Mouse (Mus musculus) adrenal gland, postnatal 4 days (tissue): Measurements from ENCODE around the gene Slc8a1. TPM values are rescaled to one million over a fixed set of nuclear protein-coding genes. Genes with fewer than 3 reads are reported as not detected.

Source experiments
- DNase-seq, 2 experiments: peaks; one replicate each; pipeline ENCODE4 v3.0.0; 2021 to 2022; ENCODE audit warnings: low spot score in 2 of 2, mixed read lengths in 2 of 2
- long read RNA-seq, 2 experiments: library from polyadenylated mRNA; stranded (forward); transcript quantifications; one replicate each; pipeline ENCODE4 v2.0.0; 2021
- total RNA-seq, 2 experiments: library from RNA; stranded (reverse); gene quantifications; 2 replicates each; pipeline ENCODE4 v1.2.3; 2021

The Slc8a1 gene
- 10 to 100 TPM; 36.4 to 50.1 TPM for total RNA-seq
- long read RNA-seq, experiment 1, partial matches to known transcripts, result 0 of 1 reads
- long read RNA-seq, experiment 1, other reads (novel, unspliced or antisense), result 1 of 1 reads
- long read RNA-seq, experiment 2, partial matches to known transcripts, result 0 of 3 reads
- long read RNA-seq, experiment 2, other reads (novel, unspliced or antisense), result 3 of 3 reads

DNA sequence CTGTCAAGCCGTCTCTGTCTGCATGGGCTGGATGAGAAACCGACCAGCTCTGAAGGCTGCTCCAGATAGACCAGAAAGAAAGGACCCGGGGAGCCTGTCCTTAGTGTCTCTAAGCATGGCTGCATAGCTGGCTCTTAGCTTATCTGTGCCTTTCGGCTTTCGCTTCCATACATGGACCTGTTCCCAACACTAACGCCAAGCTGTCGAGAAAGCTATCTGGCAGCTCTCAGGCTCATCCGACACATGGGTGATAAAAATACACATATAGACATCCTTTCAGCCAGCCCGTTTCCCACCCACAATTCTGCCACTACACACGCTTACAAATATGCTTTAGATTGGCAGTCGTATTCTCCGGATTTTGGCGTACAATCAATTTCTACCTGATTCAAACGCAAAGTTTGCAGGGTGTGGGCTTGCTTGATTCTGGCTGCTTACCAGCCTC, at the start of gene Slc8a1:
Gene Slc8a1, minus strand, starts transcription at position 67 of the 445 bp plus-strand sequence.
- DNase-seq, result no peak

DNA sequence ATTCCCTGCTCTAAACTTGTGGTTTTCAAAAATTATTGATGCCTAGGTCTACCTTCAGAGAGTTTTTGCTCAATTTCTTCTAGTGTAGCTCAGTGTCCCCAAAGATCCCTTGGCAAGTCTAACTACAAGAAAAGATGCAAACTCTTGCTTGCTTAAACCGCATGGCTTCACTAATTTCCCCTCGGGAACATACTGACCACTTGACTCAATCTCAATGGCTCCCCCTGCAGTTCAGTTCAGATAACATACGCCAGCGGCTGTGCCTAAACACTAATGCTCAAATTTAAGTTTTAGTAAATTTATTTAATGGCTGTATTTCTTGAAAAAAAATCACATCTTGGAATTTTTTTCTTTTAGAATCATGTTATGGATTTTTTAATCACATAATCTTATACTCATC, 49.2 kb upstream of the Slc8a1 start:
- DNase-seq, result peak in 1 of 2 experiments; percentile 10

- no peak for DNase-seq
Observed at GRCm38 (mm10) chr17:81782326-81782725, 44.1 kb upstream of the Slc8a1 start.

DNA sequence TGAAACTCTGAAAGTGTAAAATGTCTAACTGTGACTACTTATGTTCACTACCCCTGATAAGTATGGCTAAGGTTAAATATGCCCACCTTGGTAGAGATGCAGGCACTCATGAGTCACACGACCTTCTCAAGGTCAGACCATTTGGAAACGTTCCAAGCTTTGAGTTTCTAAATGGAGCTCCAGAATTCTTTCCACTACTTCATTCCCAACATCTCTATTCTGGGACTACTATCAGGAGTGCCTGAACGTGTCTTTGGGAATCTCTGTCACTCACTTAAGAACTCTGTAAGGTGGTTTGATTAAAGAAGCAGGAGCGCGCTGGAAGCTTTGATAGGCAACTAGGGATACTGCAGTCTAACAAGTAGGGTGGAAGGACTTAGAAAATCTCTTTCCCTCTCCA, 43.3 kb upstream of the Slc8a1 start:
- DNase-seq, result no peak

GRCm38 (mm10) chr17:81779883-81780282, 41.7 kb upstream of the Slc8a1 start:
- DNase-seq, result no peak

DNA sequence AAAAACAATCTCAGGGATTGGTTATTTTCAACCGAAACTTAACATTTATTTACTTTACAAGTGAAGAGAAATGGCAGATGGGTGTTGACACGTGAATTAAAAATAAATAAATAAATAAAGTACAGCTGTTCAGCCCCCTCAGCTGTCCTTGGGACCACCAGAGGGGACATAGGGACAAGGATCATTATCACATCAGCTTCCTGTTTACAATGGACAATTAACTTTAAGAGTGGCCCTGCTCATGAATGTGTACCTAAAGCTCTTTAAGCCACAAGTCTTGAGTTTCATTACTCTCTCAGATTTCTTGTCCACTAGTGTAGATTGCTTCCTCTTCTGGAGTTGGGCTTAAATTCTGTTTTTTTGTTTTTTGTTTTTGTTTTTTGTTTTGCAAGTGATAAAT, 12.5 kb upstream of the Slc8a1 start:
- no peak for DNase-seq

- DNase-seq, result no peak
Observed at GRCm38 (mm10) chr17:81743034-81743433, 4.9 kb upstream of the Slc8a1 start.

GRCm38 (mm10) chr17:81740576-81740975, 2.4 kb upstream of the Slc8a1 start:
- no peak for DNase-seq

DNA sequence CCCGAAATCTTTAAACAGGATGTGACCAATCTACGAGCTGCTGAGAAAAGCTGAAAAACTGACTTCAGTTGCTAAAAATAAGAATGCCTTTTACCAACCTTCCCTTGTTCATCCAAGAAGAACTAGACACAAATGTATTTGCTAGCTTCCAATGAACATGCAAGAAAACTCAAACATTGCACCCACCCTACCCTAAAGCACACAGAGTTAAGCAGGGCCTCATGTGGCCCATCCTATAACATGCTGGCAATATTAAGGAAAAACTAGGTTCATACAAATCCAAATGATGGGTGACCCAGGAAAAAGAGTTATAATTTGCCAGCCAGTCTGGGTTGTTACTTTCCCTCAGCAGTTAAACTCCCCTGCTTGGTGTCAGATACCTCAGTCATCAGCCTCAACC, 398 bp downstream of the Slc8a1 start:
- no peak for DNase-seq

DNA sequence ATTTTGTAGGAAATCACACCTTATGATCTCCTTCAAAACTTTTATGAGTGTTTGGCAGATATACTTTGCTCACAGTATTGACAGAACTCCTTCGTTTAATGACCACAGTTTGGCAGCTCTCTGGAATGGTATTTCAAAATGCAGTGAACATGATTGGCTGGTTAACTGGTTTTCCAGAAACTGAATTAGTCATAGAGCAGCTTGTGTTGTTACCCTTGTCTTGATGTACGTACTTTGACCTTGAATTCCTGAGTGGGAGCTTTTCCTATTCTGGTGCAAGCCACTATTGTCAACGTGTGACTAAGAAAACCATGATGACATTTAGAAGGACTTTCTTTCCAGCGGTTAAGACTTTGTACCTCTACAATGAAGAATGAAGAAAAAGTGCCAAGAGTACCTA, 868 bp downstream of the Slc8a1 start:
- no peak for DNase-seq

DNA sequence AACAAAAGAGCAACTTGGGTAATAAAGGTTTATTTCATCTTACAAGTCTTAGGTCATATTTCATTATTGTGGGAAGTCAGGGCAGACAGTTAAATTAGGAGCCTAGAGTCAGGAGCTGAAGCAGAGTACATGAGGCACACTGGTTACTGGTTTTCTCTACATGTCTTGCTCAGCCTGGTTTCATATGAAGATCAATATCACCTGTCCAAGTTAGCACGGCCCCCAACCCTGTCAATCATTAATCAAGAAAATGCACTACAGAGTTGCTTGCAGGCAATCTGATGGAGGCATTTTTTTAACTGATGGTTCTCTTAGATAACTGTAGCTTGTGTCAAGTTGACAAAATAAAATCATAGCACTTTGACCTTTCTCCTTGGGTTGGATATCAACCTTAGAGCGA, 2.6 kb downstream of the Slc8a1 start:
- DNase-seq, result no peak

- DNase-seq, result no peak
Observed at GRCm38 (mm10) chr17:81729891-81730290, 8.3 kb downstream of the Slc8a1 start.

GRCm38 (mm10) chr17:81712273-81712751, 25.9 kb downstream of the Slc8a1 start:
- no peak for DNase-seq

GRCm38 (mm10) chr17:81704761-81705160, 33.4 kb downstream of the Slc8a1 start:
- no peak for DNase-seq

DNA sequence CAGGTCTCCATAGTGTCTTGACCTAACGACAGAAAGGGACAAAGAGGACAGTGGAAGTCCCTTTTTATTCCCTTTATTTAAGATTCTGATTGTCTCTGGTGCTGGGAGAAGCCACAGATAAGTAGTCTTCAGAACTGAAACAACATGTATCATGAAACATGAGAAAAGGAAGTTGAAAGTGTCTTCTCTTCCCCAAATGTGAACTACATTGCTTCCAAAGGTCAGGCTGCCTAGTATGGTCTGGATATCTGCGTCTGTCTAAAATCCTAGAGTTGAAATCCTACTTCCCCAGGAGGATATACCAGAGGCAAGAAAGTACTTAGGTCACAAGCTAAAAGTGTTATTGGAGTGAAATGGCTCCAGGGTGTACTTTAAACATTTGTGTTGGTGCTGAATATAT, 34.9 kb downstream of the Slc8a1 start:
- DNase-seq, result no peak

GRCm38 (mm10) chr17:81701701-81702100, 36.5 kb downstream of the Slc8a1 start:
- no peak for DNase-seq

- no peak for DNase-seq
Observed at GRCm38 (mm10) chr17:81698789-81699188, 39.4 kb downstream of the Slc8a1 start.

GRCm38 (mm10) chr17:81697695-81698094, 40.5 kb downstream of the Slc8a1 start:
- no peak for DNase-seq

GRCm38 (mm10) chr17:81694977-81695376, 43.2 kb downstream of the Slc8a1 start:
- no peak for DNase-seq

DNA sequence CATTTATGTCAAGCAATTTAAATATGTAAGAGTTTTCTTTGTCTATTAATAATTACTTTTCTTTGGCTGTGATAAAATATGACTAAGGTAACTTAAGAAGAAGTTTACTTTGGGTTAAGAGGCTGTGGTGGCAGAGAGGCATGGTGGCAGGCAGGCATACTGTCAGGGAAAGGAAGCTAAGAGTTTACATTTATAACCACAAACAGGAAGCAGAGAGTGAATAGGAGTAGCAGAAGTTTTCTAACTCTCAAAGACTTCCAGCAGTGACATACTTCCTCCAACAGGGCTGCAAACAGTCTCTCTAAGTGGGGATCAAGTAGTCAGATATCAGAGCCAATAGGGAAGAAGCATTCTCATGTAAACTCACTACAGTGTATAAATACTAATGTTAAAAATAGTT, 58.6 kb downstream of the Slc8a1 start:
- no peak for DNase-seq

GRCm38 (mm10) chr17:81677450-81677849, 60.7 kb downstream of the Slc8a1 start:
- DNase-seq, result no peak

- DNase-seq, result no peak
Observed at GRCm38 (mm10) chr17:81676203-81676602, 62.0 kb downstream of the Slc8a1 start.

- no peak for DNase-seq
Observed at GRCm38 (mm10) chr17:81671245-81671644, 66.9 kb downstream of the Slc8a1 start.
